Mouse (Mus musculus) layer of hippocampus, adult 6 months (tissue): ENCODE measurements around the gene Adgrg5. TPM values are rescaled to one million over a fixed set of nuclear protein-coding genes. Genes with fewer than 3 reads are reported as not detected.

Experiments used
- long read RNA-seq, 2 experiments: library from polyadenylated mRNA; unstranded; transcript quantifications; one replicate each; pipeline ENCODE4 v2.0.0; 2019 to 2020
- polyA plus RNA-seq: library from polyadenylated mRNA; unstranded; fragments of <200 nt; fragmentation: Nextera tagmentation; gene quantifications from 2 replicates; pipeline ENCODE4 v1.2.3, GENCODE M21; 2021

The Adgrg5 gene
- not detected in 2 replicates for polyA plus RNA-seq
- long read RNA-seq, experiment 1: 0 reads
- long read RNA-seq, experiment 2: 0 reads

GRCm38 (mm10) chr8:94923405-94923804 lies at the start of gene Adgrg5:
TSS of gene Adgrg5 (plus strand) at chr8:94923694.

DNA sequence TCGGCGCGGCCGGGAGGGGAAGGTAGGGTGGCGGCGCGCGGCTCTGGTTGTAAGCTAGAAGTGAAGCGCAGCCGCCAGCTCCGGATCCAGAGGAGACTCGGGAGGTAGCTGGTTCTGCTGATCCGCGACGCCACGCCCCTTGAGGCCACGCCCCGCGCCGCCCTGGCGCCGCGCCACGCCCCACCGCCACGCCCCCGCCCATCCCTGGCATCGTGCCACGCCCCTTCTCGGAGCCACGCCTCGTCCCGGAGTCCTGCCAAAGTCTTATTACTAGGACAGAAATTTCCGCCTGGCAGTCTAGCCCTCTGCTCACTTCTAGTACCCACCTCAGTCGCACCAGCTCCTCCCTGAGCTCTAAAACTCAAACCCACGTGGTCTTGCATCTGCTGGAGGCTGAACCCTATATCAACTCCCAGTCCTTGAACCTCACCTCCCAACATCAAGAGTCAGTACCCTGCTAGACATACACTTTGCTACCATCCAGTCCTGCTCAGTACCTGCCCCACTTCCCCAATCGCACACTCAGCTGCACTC lies 47.2 kb upstream of the Adgrg5 start, which contains the start of gene Dok4:
Gene Dok4, minus strand, starts transcription at position 134 of the 534 bp plus-strand sequence.

DNA sequence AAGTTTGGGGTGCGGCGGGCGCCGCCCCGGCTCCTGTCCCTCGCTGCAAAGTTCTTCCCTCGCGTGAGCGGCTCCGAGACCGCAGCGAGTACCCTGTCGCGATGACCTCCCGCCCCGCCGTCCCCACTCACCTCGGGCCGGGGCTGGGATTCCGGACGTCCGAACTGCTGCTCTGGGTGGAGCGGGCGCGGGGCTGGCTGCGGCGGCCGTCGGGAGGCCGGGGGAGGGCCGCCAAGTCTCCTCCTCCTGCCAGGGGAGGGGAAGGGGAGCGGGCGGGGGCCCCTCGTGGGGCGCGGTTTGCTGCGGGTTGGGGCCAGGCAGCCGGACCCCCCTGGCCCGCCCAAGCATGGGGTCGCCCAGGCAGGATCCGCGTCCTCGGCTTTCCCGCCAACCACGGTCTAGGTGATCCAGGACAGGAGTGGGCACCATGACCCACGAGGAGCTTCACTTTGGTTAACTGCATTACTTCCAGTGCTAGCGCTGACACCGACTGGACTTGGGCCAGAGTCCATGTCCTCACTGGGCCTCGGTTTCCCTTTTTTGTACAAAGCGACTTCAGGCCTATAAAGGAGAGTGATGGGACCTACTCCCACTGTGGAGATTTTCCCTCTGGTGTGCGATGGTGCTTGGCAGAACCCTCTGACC lies 5.5 kb upstream of the Adgrg5 start, which contains the start of gene Ccdc102a:
Gene Ccdc102a, minus strand, starts transcription at position 248 of the 645 bp plus-strand sequence.

DNA sequence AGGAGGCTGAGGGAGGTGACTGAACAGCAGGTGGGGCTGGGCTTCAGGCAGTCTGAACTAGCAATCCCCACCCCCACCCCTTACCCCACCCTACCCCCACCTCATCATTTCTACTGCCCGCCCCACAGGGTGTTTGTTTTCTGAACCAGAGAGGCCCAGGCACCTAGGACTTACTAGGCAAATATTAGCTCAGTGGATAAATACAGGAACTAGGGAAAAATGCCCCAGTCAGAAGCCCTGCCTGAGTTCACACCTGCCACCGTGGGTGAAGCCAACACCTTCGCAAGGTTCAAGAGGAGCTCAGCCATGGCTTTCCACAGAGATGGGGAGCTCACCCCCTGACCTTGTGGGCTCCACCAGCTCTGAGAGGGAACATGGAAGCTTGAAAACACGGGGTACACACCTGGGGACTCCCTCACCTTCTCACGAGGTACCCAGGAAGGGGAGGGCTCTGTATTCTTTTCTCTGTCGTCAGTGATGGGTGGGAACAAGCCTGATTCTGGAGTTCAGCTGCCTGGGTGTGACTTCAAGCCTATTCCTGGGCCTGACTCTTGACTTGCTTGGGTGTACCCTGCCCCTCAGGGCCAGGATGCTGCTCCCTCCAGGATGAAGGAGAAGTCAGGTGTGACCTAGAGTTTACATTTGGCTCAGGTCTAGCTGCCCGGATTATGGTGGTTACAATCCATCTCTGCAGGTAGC lies 51.1 kb downstream of the Adgrg5 start, which contains the start of gene Adgrg1:
Gene Adgrg1, plus strand, starts transcription at position 285 of the 699 bp plus-strand sequence.

Other genes with a start within 250 kb of the Adgrg5 start
- gene Pllp, start 227.4 kb upstream of the Adgrg5 start, polyA plus RNA-seq: 50.3 and 57.9 TPM in 2 replicates
- 0.06 and 0.14 TPM in 2 replicates for gene Ccl22, start 178.1 kb upstream of the Adgrg5 start, polyA plus RNA-seq
- 391 and 504 TPM in 2 replicates for gene Cx3cl1, start 151.7 kb upstream of the Adgrg5 start, polyA plus RNA-seq
- 1.9 and 2.8 TPM in 2 replicates for gene Ccl17, start 113.2 kb upstream of the Adgrg5 start, polyA plus RNA-seq
- 65.1 and 67.2 TPM in 2 replicates for gene Coq9, start 85.4 kb upstream of the Adgrg5 start, polyA plus RNA-seq
- 33.6 and 34.4 TPM in 2 replicates for gene Ciapin1, start 85.3 kb upstream of the Adgrg5 start, polyA plus RNA-seq
- 155 and 156 TPM in 2 replicates for gene Polr2c, start 66.2 kb upstream of the Adgrg5 start, polyA plus RNA-seq
- 6.1 and 7.5 TPM in 2 replicates for gene Dok4, start 47.4 kb upstream of the Adgrg5 start, polyA plus RNA-seq
- 1.6 and 2.5 TPM in 2 replicates for gene Ccdc102a, start 5.6 kb upstream of the Adgrg5 start, polyA plus RNA-seq
- 34.8 and 50.8 TPM in 2 replicates for gene Adgrg1, start 51.1 kb downstream of the Adgrg5 start, polyA plus RNA-seq
- gene Adgrg3, start 94.0 kb downstream of the Adgrg5 start, polyA plus RNA-seq: not detected in 2 replicates
- 0.67 and 5.8 TPM in 2 replicates for gene Drc7, start 131.4 kb downstream of the Adgrg5 start, polyA plus RNA-seq
- gene Katnb1, start 157.5 kb downstream of the Adgrg5 start, polyA plus RNA-seq: 22.7 and 23.8 TPM in 2 replicates